Mouse (Mus musculus): Measurements from ENCODE around the gene Pmepa1.

Pmepa1 gene

DNA sequence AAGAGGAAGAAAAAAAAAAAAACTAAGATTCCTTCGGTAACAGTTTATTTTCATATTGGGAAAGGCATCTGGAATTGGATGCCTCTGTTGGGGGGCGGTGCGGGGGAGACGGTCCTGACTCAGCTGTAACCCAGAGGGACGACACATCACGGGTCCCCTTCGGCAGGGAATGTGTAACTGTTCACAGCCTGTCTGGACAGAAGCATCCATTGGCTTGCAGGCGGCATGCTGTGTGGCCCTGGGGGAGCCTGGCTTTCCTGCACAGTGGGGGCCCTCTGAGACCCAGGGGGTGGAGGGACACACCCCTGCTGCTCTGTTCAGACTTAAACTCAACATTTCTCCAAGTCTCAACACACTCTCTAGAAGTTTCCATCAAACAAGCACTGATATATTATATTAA is 49.5 kb downstream of the Pmepa1 start:
- CTCF ChIA-PET = interaction anchor here (0.7 kb wide), 1 partner anchor 231 kb away, joined by 4 read pairs; no protein-coding TSS in a partner anchor

DNA sequence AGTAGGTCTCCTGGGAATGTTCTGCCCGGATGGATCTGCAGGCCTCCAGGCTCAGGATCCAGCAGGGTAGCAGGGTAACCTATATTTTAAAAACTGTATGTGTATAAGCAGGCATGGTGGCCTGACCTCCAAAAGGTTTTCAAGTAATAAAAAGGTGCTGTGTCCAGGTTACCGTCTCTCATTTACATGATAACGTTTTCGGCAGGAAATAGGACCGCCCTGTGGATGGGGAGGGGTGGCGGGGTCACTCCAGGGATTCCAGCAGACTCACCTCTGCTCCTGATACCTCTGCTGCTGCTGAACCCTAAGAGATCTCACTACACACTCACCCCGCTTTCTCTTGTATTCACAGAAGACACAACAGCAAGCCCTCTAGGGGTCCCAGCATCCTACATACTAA is 50.4 kb downstream of the Pmepa1 start:
- CTCF ChIA-PET = no interaction called here

DNA sequence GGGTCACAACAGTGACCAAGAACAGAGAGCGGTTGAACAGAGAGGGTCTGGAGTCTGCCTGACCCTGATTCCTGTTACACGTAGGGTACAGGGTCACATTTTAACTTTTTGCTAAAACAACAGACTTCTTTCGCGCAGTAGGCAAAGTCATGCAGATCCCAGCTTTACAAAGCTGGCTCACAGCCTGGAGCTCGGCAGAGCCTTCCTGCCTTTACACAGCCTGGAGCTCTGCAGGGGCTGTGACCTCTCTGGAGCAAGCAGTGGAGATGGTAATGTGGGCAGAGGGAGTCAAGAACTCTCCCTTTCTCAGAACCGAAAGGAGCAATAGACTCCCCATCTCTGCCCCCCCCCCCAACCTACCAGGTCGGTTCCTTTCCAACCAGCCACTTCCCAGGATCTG is 51.5 kb downstream of the Pmepa1 start:
- CTCF ChIA-PET = interaction anchor here (0.6 to 0.7 kb wide), 2 partner anchors 49 to 1295 kb away, joined by 4 to 7 read pairs; no protein-coding TSS in a partner anchor

DNA sequence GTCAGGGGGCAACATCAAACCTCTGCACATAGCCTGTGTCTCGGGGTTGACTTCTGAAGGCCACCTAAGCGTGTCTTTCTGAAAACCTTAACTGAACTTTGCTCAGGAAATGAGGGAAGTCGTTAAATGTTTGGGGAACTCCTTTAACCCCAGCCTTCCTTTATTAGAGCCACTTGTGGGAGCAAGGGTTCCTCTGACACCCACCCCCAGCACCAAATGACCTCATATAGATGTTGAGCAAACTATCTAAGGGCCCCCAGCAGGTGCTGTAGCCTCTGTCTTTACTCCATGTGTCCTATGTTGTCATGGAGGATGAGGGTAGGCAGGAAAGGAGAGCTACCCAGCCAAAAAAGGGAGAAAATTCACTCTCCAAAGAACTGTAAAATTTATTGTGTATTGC is 52.2 kb downstream of the Pmepa1 start:
- CTCF ChIA-PET = no interaction called here

- CTCF ChIA-PET = no interaction called here
Observed at GRCm38 (mm10) chr2:173223496-173223895, 52.8 kb downstream of the Pmepa1 start.

GRCm38 (mm10) chr2:173220754-173221153 is 55.6 kb downstream of the Pmepa1 start:
- CTCF ChIA-PET = no interaction called here

DNA sequence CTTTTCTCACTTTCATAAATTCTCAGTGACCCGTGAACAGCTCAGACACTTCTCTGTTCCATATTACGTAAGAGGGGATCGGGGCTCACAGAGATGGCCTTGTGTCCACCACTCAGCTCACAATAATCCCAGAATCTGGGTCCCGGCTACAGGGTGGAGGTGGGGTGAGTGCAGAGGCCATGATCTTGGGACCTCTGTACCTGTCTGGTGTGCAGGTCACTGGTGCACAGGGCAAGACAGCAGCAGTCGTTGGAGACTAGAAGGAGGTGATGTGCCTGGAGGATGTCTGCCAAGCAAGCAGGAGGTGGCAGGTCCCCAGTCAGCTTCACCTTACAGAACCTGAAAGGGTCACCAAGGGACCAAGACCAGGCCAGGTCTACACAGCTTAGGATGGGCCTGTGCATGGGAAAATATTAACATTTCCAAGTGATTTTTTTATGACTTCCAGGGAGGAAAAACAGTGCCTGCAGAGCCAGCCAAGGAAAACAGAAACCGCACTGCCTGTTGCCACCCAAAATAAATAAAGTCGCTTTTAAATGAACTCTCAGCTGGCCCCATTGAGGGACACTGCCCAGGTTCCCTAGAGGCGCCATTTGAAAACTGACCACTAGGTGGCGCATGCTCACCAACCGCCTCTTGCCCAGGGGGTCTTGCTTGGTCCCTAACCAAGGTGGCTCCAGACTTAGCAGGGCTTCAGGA is 56.9 kb downstream of the Pmepa1 start:
- CTCF ChIA-PET = interaction anchor here (0.6 to 1.1 kb wide), 5 partner anchors 10 to 395 kb away, joined by 3 to 6 read pairs (median 3); no protein-coding TSS in a partner anchor

GRCm38 (mm10) chr2:173218416-173219141 is 57.8 kb downstream of the Pmepa1 start, which contains the start of gene Zbp1:
TSS of gene Zbp1 (minus strand) at chr2:173218923.
- CTCF ChIA-PET = interaction anchor here (0.8 to 1.1 kb wide), 2 partner anchors 11 to 247 kb away, joined by 3 to 4 read pairs; no protein-coding TSS in a partner anchor

GRCm38 (mm10) chr2:173217763-173218258 is 58.5 kb downstream of the Pmepa1 start:
- CTCF ChIA-PET = no interaction called here

DNA sequence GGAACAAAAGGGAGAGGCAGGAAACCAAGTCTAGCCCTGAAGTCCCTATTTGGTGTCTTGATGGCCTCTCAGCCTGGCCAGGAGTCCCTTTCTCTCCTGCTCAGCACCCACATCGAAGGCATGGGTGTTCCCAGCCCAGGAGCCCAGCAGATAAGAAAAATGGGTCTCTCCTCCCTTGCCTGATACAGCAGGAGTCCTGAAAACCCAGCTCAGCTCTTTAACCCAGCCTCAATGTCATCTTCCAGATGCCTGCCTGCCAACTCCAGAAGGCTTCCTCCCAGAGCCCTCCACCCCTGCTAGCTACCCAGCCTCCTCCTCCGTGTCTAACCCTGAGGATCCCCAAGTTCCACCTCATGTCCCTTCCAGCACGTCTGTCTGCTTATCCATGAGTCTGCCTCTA is 59.1 kb downstream of the Pmepa1 start:
- CTCF ChIA-PET = interaction anchor here (0.6 kb wide), 1 partner anchor 43 kb away, joined by 9 read pairs; no protein-coding TSS in a partner anchor

DNA sequence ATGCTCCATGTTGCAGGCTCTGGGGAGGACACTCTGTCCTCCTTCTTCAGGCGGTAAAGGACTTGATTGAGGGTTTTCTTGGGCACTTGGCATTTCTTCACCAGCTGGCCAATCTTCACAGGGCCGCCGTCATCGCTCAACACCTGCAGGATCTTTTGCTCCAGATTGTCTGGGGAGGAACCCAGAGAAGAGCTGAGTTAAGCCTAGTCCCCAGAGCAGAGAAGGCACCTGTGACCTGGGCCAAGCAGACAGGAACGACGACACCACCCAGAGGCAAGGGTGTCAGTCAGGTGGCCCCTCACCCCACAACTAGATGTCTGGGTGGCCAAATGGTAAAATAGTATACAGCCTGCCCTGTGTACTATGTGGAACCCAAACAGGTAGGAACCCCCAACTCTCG is 59.5 kb downstream of the Pmepa1 start:
- CTCF ChIA-PET = interaction anchor here (0.6 kb wide), 1 partner anchor 43 kb away, joined by 9 read pairs; no protein-coding TSS in a partner anchor

DNA sequence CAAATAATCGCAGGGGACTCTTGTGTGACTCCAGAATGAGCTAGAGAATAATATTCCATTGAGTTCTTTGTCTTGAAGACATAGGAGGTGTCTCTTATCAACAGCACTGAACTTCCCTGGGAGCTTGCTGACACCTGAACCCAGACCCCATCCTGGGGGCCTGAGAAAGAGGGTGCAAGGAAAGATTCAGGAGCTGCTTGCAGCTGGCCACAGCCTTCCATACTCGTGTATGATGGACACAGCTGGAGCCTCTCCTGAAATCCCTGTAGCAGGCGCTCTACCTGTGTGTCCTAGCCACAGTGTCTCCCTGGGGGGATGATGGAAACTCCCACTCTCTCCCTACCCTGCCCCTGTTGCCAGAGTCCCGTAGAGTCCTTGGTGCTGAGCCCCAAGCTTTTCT is 64.1 kb downstream of the Pmepa1 start:
- CTCF ChIA-PET = no interaction called here

DNA sequence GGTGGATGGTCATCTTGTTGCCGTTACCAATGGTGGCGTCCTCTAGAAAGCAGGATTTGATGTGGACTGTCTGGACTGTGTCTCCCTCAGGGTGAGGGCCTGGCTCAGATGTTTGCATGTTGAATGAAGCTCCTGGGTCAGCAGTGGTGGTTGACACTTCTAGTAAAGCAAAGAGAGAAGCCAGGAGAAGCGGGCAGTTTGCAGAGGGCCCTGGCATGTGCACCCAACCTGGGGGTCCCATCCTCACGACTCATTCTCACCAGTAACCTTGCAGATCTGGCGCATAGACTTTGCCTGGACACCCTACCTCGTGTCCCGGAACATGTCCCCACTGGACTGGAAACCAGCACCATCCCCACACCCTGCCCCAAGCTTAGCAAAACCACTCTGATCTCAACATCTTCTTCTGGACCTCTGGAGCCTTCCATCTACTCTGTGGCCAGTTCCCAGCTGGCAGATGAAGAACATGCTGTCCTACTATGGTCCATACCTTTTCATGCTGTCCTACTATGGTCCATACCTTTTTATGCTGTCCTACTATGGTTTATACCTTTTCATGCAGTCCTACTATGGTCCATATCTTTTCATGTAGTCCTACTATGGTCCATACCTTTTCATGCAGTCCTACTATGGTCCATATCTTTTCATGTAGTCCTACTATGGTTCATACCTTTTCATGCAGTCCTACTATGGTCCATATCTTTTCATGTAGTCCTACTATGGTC is 67.1 kb downstream of the Pmepa1 start:
- CTCF ChIA-PET = no interaction called here

DNA sequence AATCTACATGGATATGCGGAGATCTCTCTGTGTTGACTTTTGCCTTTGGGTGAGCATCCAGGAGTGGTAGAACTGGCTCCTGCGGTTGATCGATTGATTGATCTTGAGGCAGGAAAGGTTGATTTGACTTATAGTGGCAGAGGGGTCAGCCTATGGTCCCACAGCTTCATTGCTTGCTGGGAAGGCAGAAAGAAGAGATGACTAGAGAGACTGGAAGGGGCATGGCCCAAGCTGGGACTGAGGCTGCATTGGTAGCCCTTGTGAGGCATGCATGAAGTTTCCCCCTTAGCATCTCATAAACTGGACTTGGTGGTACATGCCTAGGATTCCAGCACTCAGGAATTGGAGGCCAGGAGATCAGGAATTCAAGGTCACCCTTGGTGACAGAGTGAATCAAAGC is 69.3 kb downstream of the Pmepa1 start:
- CTCF ChIA-PET = no interaction called here

DNA sequence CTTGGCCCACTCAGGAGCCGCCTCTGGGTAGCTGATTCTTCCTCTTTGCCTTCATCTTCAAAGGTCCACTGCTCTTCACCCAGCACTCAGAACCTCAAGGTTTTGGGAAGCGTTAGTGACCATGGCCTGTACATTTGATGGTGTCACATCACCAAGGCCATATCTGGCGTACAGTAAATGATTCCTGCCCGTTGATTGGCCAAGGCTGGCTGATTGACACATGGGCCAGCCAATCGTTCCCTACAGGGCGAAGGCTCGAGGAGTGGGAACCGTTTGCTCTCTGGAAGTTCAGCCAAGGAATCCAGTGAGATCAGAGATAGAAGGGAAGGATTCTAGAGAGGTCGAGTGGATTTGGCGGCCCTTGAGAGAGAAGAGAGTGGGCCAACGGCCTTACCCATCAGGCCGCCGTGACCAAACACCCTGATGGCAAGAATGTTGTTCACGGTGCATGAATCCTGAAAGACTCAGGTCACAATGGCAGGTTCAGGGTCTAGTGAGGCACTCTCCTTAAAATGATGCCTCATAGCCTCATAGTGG is 70.7 kb downstream of the Pmepa1 start:
- CTCF ChIA-PET = no interaction called here

DNA sequence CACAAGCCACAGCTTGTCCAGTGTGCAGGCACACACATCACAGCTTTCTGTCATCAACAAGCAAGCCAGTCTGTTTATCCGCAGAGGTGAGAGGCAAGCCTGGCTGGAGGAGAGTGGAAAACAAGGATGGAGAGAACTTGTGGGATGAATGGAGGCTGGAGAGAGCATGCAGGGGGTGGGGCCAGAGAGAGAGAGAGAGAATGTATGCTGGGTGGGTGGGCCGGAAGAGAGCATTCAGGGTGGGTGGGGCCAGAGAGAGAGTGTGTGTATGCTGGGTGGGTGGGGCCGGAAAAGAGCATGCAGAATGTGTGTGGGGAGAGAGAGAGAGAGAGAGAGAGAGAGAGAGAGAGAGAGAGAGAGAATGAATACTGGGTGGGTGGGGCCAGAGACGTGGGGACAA is 71.7 kb downstream of the Pmepa1 start:
- CTCF ChIA-PET = no interaction called here

DNA sequence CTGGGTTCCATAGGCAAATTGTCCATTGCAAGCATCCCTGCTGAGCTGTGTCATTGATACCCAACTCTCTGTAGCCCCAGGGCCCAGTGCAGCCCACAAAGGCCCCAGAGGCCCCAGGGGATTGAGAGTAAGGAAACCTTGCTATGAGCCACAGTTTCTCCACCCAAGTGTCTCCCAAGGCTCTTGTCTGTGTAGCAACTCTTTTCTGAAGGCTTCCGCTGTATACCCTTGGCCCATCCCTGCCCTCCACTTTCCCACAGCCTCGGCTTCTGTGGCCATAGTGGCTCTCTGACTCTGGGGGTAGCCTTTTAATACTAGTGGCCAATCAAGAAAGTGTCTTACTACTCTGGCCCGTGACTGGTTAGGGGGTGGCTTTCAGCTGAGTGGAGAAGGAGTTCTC is 72.6 kb downstream of the Pmepa1 start:
- CTCF ChIA-PET = no interaction called here

DNA sequence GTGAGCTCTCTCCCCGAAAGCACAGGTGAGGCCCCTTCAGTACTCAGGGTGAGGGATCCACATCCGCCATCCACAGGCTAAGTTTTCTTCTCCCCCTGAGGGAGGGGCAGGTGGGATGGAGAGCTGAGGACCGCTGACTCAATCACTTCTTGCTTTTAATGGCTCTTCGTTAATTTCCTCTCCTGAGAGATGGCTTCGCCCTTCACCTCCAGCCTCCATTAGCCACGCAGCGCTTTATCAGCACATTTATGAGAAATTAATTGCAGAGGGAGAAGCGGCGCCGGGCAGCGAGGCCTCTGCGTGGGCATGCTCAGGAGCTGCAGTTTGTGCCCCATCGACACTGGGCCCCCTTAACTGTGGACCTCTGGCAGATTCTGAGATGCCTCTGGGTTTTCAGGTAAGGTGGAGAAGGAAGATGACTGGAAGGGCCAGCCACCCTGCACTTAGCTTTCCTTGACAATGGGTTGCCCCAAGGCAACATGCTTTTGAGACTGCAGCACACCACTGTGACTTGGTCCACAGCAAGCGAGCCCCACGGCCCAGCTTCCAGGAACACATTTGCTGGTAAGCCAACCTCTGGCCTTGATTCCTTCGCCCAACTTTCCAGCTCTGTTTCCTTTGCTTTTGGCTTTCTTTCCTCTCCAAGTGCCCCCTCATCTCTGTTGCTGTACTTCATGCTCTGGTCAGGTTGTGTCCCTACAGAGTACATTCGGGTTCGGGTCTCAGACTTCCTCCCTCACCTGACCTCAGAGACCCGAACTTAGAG is 73.2 kb downstream of the Pmepa1 start:
- CTCF ChIA-PET = no interaction called here

GRCm38 (mm10) chr2:173194796-173195195 is 81.5 kb downstream of the Pmepa1 start:
- CTCF ChIA-PET = interaction anchor here (0.7 kb wide), 1 partner anchor 358 kb away, joined by 6 read pairs; no protein-coding TSS in a partner anchor

GRCm38 (mm10) chr2:173187182-173187855 is 89.0 kb downstream of the Pmepa1 start:
- CTCF ChIA-PET = interaction anchor here (3.0 kb wide), 1 partner anchor 374 kb away, joined by 11 read pairs; no protein-coding TSS in a partner anchor
